Mouse (Mus musculus) C2C12 (cell line): ENCODE measurements around the gene Emb. TPM values are rescaled to one million over a fixed set of nuclear protein-coding genes. Genes with fewer than 3 reads are reported as not detected.
A peak's percentile ranks its signal among the peaks of the same experiment; 100 is the strongest.

Experiments
- H3K27me3 ChIP-seq: one replicate; pipeline ENCODE4 v1.6.1; 2011; ENCODE audit not compliant: control insufficient read depth, insufficient read depth, insufficient read length
- H3K36me3 ChIP-seq: one replicate; pipeline ENCODE4 v1.6.1; 2011; ENCODE audit not compliant: control insufficient read depth, insufficient read depth
- H3K4me3 ChIP-seq: one replicate; pipeline ENCODE4 v1.5.1; 2011; ENCODE audit warnings: mild to moderate bottlenecking, control low read depth; ENCODE audit not compliant: poor library complexity, insufficient read depth, severe bottlenecking
- H3K79me2 ChIP-seq: one replicate; pipeline ENCODE4 v1.6.1; 2011; ENCODE audit not compliant: control insufficient read depth, insufficient read depth
- H3K79me3 ChIP-seq: one replicate; pipeline ENCODE4 v1.6.1; 2011; ENCODE audit warnings: low read depth, control low read depth
- H3ac ChIP-seq: one replicate; pipeline ENCODE3; 2011; ENCODE audit warnings: low read depth; ENCODE audit not compliant: control insufficient read depth, insufficient read length
- CEBPB ChIP-seq: IDR thresholded peaks from one replicate; pipeline ENCODE4 v1.6.1; 2011; ENCODE audit warnings: low read depth, mild to moderate bottlenecking, control low read depth, moderate library complexity
- CTCF ChIP-seq: IDR thresholded peaks from one replicate; pipeline ENCODE4 v1.5.1; 2011; ENCODE audit not compliant: control insufficient read depth, insufficient read depth, insufficient read length
- FOSL1 ChIP-seq: IDR thresholded peaks from one replicate; pipeline ENCODE4 v1.8.0; 2011; ENCODE audit warnings: mild to moderate bottlenecking, low read length; ENCODE audit not compliant: poor library complexity, insufficient read depth, severe bottlenecking
- MAX ChIP-seq: IDR thresholded peaks from one replicate; pipeline ENCODE4 v1.6.1; 2011; ENCODE audit warnings: mild to moderate bottlenecking, control low read depth
- MYOD1 ChIP-seq: IDR thresholded peaks from one replicate; pipeline ENCODE4 v1.6.1; 2011; ENCODE audit warnings: low read depth; ENCODE audit not compliant: control insufficient read depth, insufficient read length
- MYOG ChIP-seq: IDR thresholded peaks from one replicate; pipeline ENCODE4 v1.6.1; 2011; ENCODE audit not compliant: control insufficient read depth, insufficient read length; ENCODE audit errors: extremely low read depth
- USF1 ChIP-seq: IDR thresholded peaks from one replicate; pipeline ENCODE4 v1.6.1; 2011; ENCODE audit warnings: low read depth, mild to moderate bottlenecking, control low read depth, moderate library complexity
- polyA plus RNA-seq: library from polyadenylated mRNA; unstranded; fragments of >200 nt; fragmentation: generic; extraction: Trizol; gene quantifications from one replicate; pipeline ENCODE4 v1.2.1, GENCODE M21; 2012; ENCODE audit warnings: missing spikeins

Gene Emb
- polyA plus RNA-seq, 1 experiment: 9.5 TPM

DNA sequence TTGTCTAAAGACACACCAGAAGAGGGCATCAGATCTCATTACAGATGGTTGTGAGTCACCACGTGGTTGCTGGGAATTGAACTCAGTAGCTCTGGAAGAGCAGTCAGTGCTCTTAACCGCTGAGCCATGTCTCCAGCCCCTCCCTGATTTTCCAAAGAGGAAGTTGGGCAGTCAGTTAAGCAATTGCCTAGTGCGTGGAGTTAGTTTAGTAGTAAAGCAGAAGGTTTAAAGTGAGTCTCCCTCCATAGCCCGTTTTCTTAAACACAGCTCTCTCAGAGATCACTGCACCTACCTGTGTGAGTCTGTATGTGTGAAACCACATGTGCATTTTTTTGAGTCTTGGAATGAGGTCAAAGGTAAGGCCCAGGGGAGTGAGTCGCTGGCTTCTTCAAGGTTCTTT, 14.8 kb downstream of the Emb start:
- no peak for TF ChIP-seq MAX
- no peak for TF ChIP-seq USF1
- no peak for TF ChIP-seq MYOD1
- no peak for TF ChIP-seq FOSL1
- TF ChIP-seq CTCF: no peak
- TF ChIP-seq MYOG: no peak
- TF ChIP-seq CEBPB: no peak
- no peak overlapping the region for H3K4me3 ChIP-seq

DNA sequence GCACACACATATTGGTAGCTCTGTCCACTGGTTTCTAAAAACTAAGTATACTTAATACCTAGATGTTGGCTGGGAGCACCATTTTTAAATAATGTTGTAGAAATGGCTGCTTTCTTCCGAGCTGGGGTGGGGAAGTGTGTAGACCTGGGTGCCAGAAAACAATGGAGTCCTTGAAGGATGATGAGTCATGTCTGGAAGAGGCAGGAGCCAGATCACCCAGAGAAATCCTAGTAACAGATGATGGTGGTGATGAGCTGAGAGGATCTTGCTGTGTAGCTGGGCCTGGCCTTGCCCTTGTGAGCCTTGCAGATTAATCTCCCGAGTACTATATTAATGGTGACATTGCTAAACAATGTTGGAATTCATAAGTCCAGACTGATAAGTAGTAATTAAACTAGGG, 16.6 kb downstream of the Emb start:
- Histone ChIP-seq H3ac (no peak overlapping the region), H3K79me3 (no peaks in the 10 kb centered on the region), H3K79me2 (no peaks in the 10 kb centered on the region), H3K36me3 (no peaks in the 10 kb centered on the region), H3K27me3 (no peaks in the 10 kb centered on the region), H3K4me3 (no peak overlapping the region)
- TF ChIP-seq MAX: no peak
- no peak for TF ChIP-seq FOSL1
- TF ChIP-seq CTCF: no peak
- no peak for TF ChIP-seq CEBPB
- no peak for TF ChIP-seq USF1
- no peak for TF ChIP-seq MYOD1
- TF ChIP-seq MYOG: no peak

More for the DNA sequence above, 14.8 kb downstream of the Emb start:
- no peaks in the 10 kb centered on the region for H3K27me3 ChIP-seq
- H3K36me3 ChIP-seq: no peaks in the 10 kb centered on the region
- no peaks in the 10 kb centered on the region for H3K79me2 ChIP-seq
- no peak overlapping the region for H3ac ChIP-seq
- no peaks in the 10 kb centered on the region for H3K79me3 ChIP-seq

GRCm38 (mm10) chr13:117225561-117225960, 17.2 kb downstream of the Emb start:
- Histone ChIP-seq H3K36me3 (no peaks in the 10 kb centered on the region), H3K27me3 (no peaks in the 10 kb centered on the region), H3K4me3 (no peak overlapping the region), H3ac (no peak overlapping the region), H3K79me2 (no peaks in the 10 kb centered on the region), H3K79me3 (no peaks in the 10 kb centered on the region)
- TF ChIP-seq USF1 (no peak), MYOG (no peak), MYOD1 (no peak), MAX (no peak)

- Histone ChIP-seq H3K27me3 (no peaks in the 10 kb centered on the region), H3ac (no peak overlapping the region), H3K79me2 (no peaks in the 10 kb centered on the region), H3K36me3 (no peaks in the 10 kb centered on the region), H3K4me3 (no peak overlapping the region), H3K79me3 (no peaks in the 10 kb centered on the region)
- TF ChIP-seq USF1 (no peak), CEBPB (peak; percentile 45)
Measured at GRCm38 (mm10) chr13:117230371-117231110, 22.2 kb downstream of the Emb start.

DNA sequence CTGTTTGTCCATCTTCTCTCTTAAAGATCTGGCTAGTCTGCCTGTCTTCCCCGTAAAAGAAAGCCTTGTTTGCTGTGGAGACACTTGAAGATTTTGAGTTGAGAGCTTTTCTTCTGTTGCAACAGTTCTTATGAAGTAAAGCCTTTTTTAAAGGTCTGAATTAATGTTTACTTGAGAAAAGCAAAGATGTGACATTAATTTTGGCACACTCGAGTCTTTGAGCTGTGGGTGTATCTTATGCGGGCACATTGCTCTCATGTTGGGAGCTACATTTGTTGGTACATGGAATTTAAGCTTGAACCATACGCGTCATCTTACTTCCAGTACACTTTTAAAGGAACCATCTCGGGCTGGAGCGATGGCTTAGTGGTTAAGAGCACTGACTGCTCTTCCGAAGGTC, 25.5 kb downstream of the Emb start:
- TF ChIP-seq MYOG (no peak), CTCF (no peak), USF1 (no peak), CEBPB (no peak), MYOD1 (no peak), MAX (no peak), FOSL1 (no peak)
- no peak overlapping the region for H3ac ChIP-seq
- H3K79me3 ChIP-seq: no peaks in the 10 kb centered on the region
- H3K79me2 ChIP-seq: no peaks in the 10 kb centered on the region
- no peaks in the 10 kb centered on the region for H3K36me3 ChIP-seq
- H3K4me3 ChIP-seq: no peak overlapping the region
- no peaks in the 10 kb centered on the region for H3K27me3 ChIP-seq

DNA sequence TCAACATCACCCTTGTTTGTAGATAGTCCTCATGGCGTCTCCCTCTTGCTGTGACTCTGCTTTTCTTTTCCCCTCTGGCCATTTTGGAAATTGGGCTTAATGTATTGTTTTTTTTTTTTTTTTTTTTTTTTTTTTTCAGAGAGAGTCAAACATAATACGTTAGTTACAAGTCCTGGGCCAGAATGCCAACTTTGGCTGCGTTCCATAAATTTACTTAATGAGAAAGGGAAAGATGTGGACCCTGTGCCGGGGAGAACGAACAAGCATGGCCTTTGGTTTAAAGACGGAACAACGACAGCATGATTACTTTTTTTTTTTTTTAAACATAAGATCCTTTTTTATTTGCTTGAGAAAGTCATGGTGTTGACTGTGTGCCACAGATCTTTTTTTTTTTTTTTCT, 26.1 kb downstream of the Emb start:
- no peak overlapping the region for H3ac ChIP-seq
- no peaks in the 10 kb centered on the region for H3K27me3 ChIP-seq
- no peaks in the 10 kb centered on the region for H3K79me2 ChIP-seq
- TF ChIP-seq MAX: no peak
- TF ChIP-seq MYOG: no peak
- TF ChIP-seq MYOD1: no peak
- TF ChIP-seq USF1: no peak
- TF ChIP-seq CTCF: no peak
- TF ChIP-seq CEBPB: no peak
- no peak for TF ChIP-seq FOSL1
- H3K79me3 ChIP-seq: no peaks in the 10 kb centered on the region
- H3K36me3 ChIP-seq: no peaks in the 10 kb centered on the region
- no peak overlapping the region for H3K4me3 ChIP-seq
